Mouse (Mus musculus): ENCODE data around the gene Olfr1263. TPM values are rescaled to one million over a fixed set of nuclear protein-coding genes. Genes with fewer than 3 reads are reported as not detected.

Olfr1263 gene
- total RNA-seq (2021), result not detected
- polyA plus RNA-seq (2012; rRNA removed), result not detected in 2 replicates
- long read RNA-seq, result 0 reads

- no peak within 1 kb of the TSS for H3K27ac ChIP-seq
- no peaks in the 10 kb centered on the region for H3K27me3 ChIP-seq (ENCODE audit: control insufficient read depth, insufficient read depth, low read length)
- no peaks in the 10 kb centered on the region for H3K79me2 ChIP-seq (replicated peaks; ENCODE audit: control insufficient read depth, insufficient read depth, low read length)
- TF ChIP-seq EP300 (IDR thresholded peaks at IDR 0.05; ENCODE audit: insufficient read depth, low read depth, low read length), result no peak
- TF ChIP-seq CTCF (IDR thresholded peaks at IDR 0.05), result no peak
- TF ChIP-seq POLR2A (IDR thresholded peaks at IDR 0.05; ENCODE audit: insufficient read depth, low read depth, low read length), result no peak
- H3K36me3 ChIP-seq (ENCODE audit: control insufficient read depth, insufficient read depth, low read length), result no peaks in the 10 kb centered on the region
- H3K4me3 ChIP-seq, result no peak within 1 kb of the TSS
- DNase-seq, result no peak
- WGBS, result 84% methylated on average over 2 of the region's 2 CpGs
- H3K4me1 ChIP-seq (ENCODE audit: control insufficient read depth, insufficient read depth, low read length), result no peaks in the 10 kb centered on the region
- H3K9ac ChIP-seq (ENCODE audit: low read depth, low read length), result no peak within 1 kb of the TSS
- intact Hi-C loops (cut with DNase I), result no loop called here
Measured at GRCm38 (mm10) chr2:90011831-90012230, at the start of gene Olfr1263. Gene Olfr1263, plus strand, starts transcription at chr2:90012131.

- Histone ChIP-seq H3K4me1 (ENCODE audit: control insufficient read depth, insufficient read depth, low read length) (no peaks in the 10 kb centered on the region), H3K4me3 (no peak within 1 kb of the TSS), H3K36me3 (ENCODE audit: control insufficient read depth, insufficient read depth, low read length) (no peaks in the 10 kb centered on the region), H3K79me2 (replicated peaks; ENCODE audit: control insufficient read depth, insufficient read depth, low read length) (no peaks in the 10 kb centered on the region), H3K9ac (ENCODE audit: low read depth, low read length) (no peak within 1 kb of the TSS), H3K27me3 (ENCODE audit: control insufficient read depth, insufficient read depth, low read length) (no peaks in the 10 kb centered on the region), H3K27ac (no peak within 1 kb of the TSS)
- no peak for DNase-seq
- intact Hi-C loops (cut with DNase I), result no loop called here
- 50% methylated on average over 2 of the region's 2 CpGs for WGBS
- TF ChIP-seq EP300 (IDR thresholded peaks at IDR 0.05; ENCODE audit: insufficient read depth, low read depth, low read length) (no peak), POLR2A (IDR thresholded peaks at IDR 0.05; ENCODE audit: insufficient read depth, low read depth, low read length) (no peak), CTCF (IDR thresholded peaks at IDR 0.05) (no peak)
Measured at GRCm38 (mm10) chr2:89974184-89974583, 37.7 kb upstream of the Olfr1263 start, which contains the start of gene Olfr1260. Gene Olfr1260, plus strand, starts transcription at chr2:89974340.

- Histone ChIP-seq H3K36me3 (ENCODE audit: control insufficient read depth, insufficient read depth, low read length) (no peaks in the 10 kb centered on the region), H3K4me1 (ENCODE audit: control insufficient read depth, insufficient read depth, low read length) (no peaks in the 10 kb centered on the region), H3K4me3 (no peak overlapping the region), H3K27me3 (ENCODE audit: control insufficient read depth, insufficient read depth, low read length) (no peaks in the 10 kb centered on the region), H3K79me2 (replicated peaks; ENCODE audit: control insufficient read depth, insufficient read depth, low read length) (no peaks in the 10 kb centered on the region), H3K27ac (no peak overlapping the region), H3K9ac (ENCODE audit: low read depth, low read length) (no peak overlapping the region)
- TF ChIP-seq CTCF (IDR thresholded peaks at IDR 0.05) (no peak), EP300 (IDR thresholded peaks at IDR 0.05; ENCODE audit: insufficient read depth, low read depth, low read length) (no peak), POLR2A (IDR thresholded peaks at IDR 0.05; ENCODE audit: insufficient read depth, low read depth, low read length) (no peak)
- intact Hi-C loops (cut with DNase I), result no loop called here
- no peak for DNase-seq
- 70% methylated on average over 2 of the region's 2 CpGs for WGBS
Measured at GRCm38 (mm10) chr2:89977709-89978108, 34.2 kb upstream of the Olfr1263 start.

- intact Hi-C loops (cut with DNase I), result no loop called here
Measured at GRCm38 (mm10) chr2:89990921-89991320, 21.0 kb upstream of the Olfr1263 start, which contains the start of gene Olfr1261. Gene Olfr1261, plus strand, starts transcription at chr2:89991221.

GRCm38 (mm10) chr2:89999845-90000244 is 12.1 kb upstream of the Olfr1263 start, which contains the start of gene Olfr1262:
Gene Olfr1262, plus strand, starts transcription at chr2:90000145.
- Histone ChIP-seq H3K9ac (ENCODE audit: low read depth, low read length) (no peak within 1 kb of the TSS), H3K4me1 (ENCODE audit: control insufficient read depth, insufficient read depth, low read length) (no peaks in the 10 kb centered on the region), H3K4me3 (no peak within 1 kb of the TSS), H3K27ac (no peak within 1 kb of the TSS), H3K27me3 (ENCODE audit: control insufficient read depth, insufficient read depth, low read length) (no peaks in the 10 kb centered on the region), H3K36me3 (ENCODE audit: control insufficient read depth, insufficient read depth, low read length) (no peaks in the 10 kb centered on the region), H3K79me2 (replicated peaks; ENCODE audit: control insufficient read depth, insufficient read depth, low read length) (no peaks in the 10 kb centered on the region)
- DNase-seq, result no peak
- TF ChIP-seq CTCF (IDR thresholded peaks at IDR 0.05) (no peak), EP300 (IDR thresholded peaks at IDR 0.05; ENCODE audit: insufficient read depth, low read depth, low read length) (no peak), POLR2A (IDR thresholded peaks at IDR 0.05; ENCODE audit: insufficient read depth, low read depth, low read length) (no peak)
- intact Hi-C loops (cut with DNase I), result no loop called here

More at GRCm38 (mm10) chr2:89990921-89991320, 21.0 kb upstream of the Olfr1263 start, which contains the start of gene Olfr1261:
- Histone ChIP-seq H3K4me3 (no peak within 1 kb of the TSS), H3K79me2 (replicated peaks; ENCODE audit: control insufficient read depth, insufficient read depth, low read length) (no peaks in the 10 kb centered on the region), H3K27ac (no peak within 1 kb of the TSS), H3K4me1 (ENCODE audit: control insufficient read depth, insufficient read depth, low read length) (no peaks in the 10 kb centered on the region), H3K27me3 (ENCODE audit: control insufficient read depth, insufficient read depth, low read length) (no peaks in the 10 kb centered on the region), H3K36me3 (ENCODE audit: control insufficient read depth, insufficient read depth, low read length) (no peaks in the 10 kb centered on the region), H3K9ac (ENCODE audit: low read depth, low read length) (no peak within 1 kb of the TSS)
- no peak for DNase-seq
- TF ChIP-seq POLR2A (IDR thresholded peaks at IDR 0.05; ENCODE audit: insufficient read depth, low read depth, low read length) (no peak), CTCF (IDR thresholded peaks at IDR 0.05) (no peak), EP300 (IDR thresholded peaks at IDR 0.05; ENCODE audit: insufficient read depth, low read depth, low read length) (no peak)

- WGBS, result 69% methylated on average over 2 of the region's 2 CpGs
- Histone ChIP-seq H3K36me3 (ENCODE audit: control insufficient read depth, insufficient read depth, low read length) (no peaks in the 10 kb centered on the region), H3K79me2 (replicated peaks; ENCODE audit: control insufficient read depth, insufficient read depth, low read length) (no peaks in the 10 kb centered on the region), H3K4me3 (no peak within 1 kb of the TSS), H3K27me3 (ENCODE audit: control insufficient read depth, insufficient read depth, low read length) (no peaks in the 10 kb centered on the region), H3K9ac (ENCODE audit: low read depth, low read length) (no peak within 1 kb of the TSS), H3K4me1 (ENCODE audit: control insufficient read depth, insufficient read depth, low read length) (no peaks in the 10 kb centered on the region), H3K27ac (no peak within 1 kb of the TSS)
- no peak for TF ChIP-seq EP300 (IDR thresholded peaks at IDR 0.05; ENCODE audit: insufficient read depth, low read depth, low read length)
- no peak for TF ChIP-seq CTCF (IDR thresholded peaks at IDR 0.05)
- no peak for TF ChIP-seq POLR2A (IDR thresholded peaks at IDR 0.05; ENCODE audit: insufficient read depth, low read depth, low read length)
- no peak for DNase-seq
- intact Hi-C loops (cut with DNase I), result no loop called here
Measured at GRCm38 (mm10) chr2:90025477-90025876, 13.5 kb downstream of the Olfr1263 start, which contains the start of gene Olfr1264. Gene Olfr1264, minus strand, starts transcription at chr2:90025577.
